Mouse (Mus musculus) ES-E14 (cell line): ENCODE results near the gene Lamc2.

ENCODE experiments used
- CHD2 ChIP-seq: IDR thresholded peaks from 2 replicates; pipeline ENCODE4 v1.6.1; 2014; ENCODE audit warnings: mild to moderate bottlenecking, low read depth, low read length, inconsistent platforms
- HCFC1 ChIP-seq: IDR thresholded peaks from 2 replicates; pipeline ENCODE4 v1.6.1; 2012; ENCODE audit warnings: low read length, inconsistent platforms, borderline replicate concordance; ENCODE audit not compliant: insufficient read depth
- MAFK ChIP-seq: IDR thresholded peaks from 2 replicates; pipeline ENCODE4 v1.6.1; 2014; ENCODE audit warnings: mild to moderate bottlenecking, low read depth, low read length, inconsistent platforms; ENCODE audit not compliant: insufficient read depth
- ZC3H11A ChIP-seq: IDR thresholded peaks from 2 replicates; pipeline ENCODE4 v1.6.1; 2012; ENCODE audit warnings: low read depth, mild to moderate bottlenecking, inconsistent platforms, low read length, borderline replicate concordance

DNA sequence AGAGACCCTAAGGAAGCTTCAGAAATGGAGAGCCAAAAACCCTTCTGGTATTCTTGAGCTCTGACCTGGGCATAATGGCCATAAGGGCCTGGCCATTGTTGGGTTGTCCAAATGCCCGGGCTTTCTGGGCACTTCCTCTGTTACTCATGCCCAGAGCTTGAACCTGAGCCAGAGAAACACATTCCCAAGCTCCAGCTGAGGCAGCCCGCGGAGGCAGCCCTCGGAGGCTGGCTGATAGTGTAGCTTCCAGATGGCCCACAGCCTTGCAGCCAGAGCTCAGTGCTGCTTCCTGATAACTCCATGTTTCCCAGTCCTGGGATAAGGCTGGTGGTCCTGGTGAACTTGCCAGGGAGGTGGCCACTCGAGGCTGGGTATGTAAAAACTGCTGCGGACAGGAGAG is 102.1 kb downstream of the Lamc2 start:
- no peak for TF ChIP-seq MAFK
- no peak for TF ChIP-seq ZC3H11A
- no peak for TF ChIP-seq CHD2
- no peak for TF ChIP-seq HCFC1
